Mouse (Mus musculus) right cerebral cortex, postnatal 36 days (tissue): Measurements from ENCODE around the gene Sh3bp4.

Experiments used
- DNase-seq, 2 experiments: peaks; one replicate each; pipeline ENCODE4 v3.0.0; 2022; ENCODE audit warnings: low spot score in 2 of 2, mixed read lengths in 1 of 2

Sh3bp4 gene

DNA sequence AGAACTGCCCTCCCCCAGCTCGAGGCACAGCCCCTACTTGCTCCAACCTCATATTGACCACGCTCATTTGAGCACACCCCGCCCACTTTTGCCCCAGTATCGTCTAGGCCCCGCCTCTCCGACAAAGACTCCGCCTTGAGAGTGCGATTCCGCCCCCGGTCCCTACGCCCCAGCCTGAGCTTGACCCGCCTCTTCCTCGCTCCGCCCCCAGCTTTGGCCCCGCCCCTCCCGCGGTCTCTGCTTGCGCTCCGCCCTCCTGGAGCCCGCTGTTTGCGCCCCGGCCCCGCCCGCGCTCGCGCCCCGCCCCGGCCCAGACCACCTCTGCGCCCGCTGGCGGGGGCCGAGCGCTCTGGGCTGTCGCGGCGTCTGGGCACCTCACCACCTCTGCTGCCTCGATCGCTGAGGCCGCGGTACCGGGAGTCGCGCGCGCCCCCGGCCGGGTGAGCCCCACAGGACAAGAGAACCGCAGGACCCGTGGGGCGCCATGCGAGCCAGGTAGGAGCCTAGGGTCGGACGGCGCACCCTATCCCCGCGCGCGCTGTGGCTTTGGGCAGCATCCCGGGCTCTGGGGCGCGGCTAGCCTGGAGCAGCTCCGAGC is at the start of gene Sh3bp4:
Gene Sh3bp4 (plus strand): TSS at position 313 of the 598 bp plus-strand sequence.
- peak; percentile 92 to 94 for DNase-seq

DNA sequence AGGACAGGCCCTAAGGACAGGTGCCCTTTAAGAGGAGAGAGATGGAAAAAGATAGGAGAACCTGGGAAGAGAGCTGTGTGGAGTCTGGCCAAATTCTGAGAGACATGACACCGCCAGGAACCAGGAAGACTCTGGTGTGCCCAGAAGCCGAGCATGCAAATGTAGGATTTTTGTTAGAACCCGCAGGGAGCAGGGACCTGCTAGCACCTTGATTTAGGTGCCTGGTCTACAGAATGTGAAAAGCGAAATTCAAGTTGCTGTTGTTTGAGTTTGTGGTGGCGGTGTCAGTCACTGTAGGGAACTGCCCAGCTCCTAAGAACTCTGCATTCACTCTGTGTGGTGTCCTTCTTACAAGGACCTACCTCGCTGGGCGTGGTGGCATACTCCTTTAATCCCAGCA is 47.2 kb upstream of the Sh3bp4 start:
- DNase-seq: no peak

GRCm38 (mm10) chr1:89024696-89025612 is 45.3 kb upstream of the Sh3bp4 start:
- DNase-seq: no peak

- no peak for DNase-seq
Measured at GRCm38 (mm10) chr1:89026040-89026439, 44.2 kb upstream of the Sh3bp4 start.

DNA sequence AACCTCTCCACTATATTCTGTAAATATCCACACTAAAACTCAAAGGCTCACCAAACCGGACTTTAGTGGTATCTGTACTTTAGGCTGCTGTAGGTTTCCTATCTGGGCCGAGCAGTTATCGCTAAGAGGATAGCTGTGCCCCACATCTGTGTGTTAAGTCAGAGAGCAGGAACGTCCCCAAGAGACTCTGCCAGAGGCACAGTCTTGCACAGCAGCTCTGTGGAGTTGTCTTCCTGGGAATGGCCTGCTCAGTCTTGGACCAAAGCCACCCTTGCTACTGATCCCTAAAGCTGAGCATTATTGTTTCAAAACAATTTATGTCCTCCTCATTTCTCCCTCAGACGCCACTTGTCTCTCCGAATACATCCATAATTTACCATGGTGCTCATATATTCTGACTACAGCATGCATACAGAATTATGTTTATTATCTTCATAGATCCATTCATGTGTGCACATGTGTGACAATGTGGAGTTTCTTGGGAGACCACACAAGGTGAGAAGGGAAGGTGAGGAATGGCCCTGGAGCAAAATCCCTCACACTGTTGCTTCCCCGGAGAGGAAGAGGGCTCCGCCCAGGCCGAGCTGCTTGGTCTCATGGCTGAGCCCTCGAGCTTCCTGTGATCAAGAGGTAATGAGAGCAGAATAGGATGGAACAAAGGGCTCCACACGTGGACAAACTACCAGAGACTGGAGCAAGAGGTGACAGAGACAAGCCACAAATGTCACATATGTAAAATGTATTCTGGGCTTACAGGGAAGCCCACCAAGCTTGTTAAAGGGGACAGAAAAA is 40.9 kb upstream of the Sh3bp4 start:
- no peak for DNase-seq

DNA sequence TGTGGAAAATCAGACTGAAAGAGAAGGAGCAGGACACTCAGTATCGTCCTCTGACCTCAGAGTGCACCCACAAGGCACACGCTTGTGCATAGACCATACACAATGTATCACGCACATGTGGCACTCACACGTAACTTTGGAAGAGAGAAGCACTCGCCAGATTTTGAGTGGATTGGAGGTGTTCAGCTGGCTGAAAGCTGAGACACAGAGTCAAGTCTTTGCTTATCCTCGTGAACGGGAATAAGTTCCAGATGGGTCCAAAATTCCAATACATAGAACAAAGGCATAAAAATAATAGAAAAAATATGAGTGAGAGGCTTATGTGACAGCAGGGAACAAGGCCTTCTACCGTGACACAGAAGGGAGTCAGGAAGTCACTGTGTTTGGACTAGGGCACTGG is 36.6 kb upstream of the Sh3bp4 start:
- DNase-seq: no peak

- DNase-seq: no peak
Measured at GRCm38 (mm10) chr1:89034061-89034460, 36.2 kb upstream of the Sh3bp4 start.

GRCm38 (mm10) chr1:89035115-89035514 is 35.1 kb upstream of the Sh3bp4 start:
- DNase-seq: peak in 1 of 2 experiments; percentile 64

GRCm38 (mm10) chr1:89039836-89040235 is 30.4 kb upstream of the Sh3bp4 start:
- DNase-seq: no peak

DNA sequence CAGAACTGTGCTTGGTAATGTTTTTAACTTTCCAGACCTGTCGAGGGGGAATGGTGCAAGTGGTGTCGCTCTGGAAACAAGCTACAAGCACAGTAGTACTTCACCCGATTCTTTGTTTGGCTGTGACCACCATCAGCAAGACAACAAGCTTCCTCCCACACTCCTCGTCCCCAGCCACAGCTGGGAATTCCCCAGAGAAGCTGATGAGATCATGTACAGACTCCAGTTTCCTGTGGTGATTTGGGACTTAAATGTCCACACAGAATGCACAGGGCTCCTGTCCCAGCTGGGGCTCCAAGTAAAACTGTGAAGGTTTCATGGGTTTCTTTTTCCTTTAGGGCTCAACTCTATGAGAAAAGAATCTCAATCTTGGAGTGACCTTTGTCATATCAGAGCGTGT is 28.9 kb upstream of the Sh3bp4 start:
- DNase-seq: no peak

- DNase-seq: no peak
Measured at GRCm38 (mm10) chr1:89042081-89042480, 28.1 kb upstream of the Sh3bp4 start.

GRCm38 (mm10) chr1:89042956-89043355 is 27.3 kb upstream of the Sh3bp4 start:
- no peak for DNase-seq

DNA sequence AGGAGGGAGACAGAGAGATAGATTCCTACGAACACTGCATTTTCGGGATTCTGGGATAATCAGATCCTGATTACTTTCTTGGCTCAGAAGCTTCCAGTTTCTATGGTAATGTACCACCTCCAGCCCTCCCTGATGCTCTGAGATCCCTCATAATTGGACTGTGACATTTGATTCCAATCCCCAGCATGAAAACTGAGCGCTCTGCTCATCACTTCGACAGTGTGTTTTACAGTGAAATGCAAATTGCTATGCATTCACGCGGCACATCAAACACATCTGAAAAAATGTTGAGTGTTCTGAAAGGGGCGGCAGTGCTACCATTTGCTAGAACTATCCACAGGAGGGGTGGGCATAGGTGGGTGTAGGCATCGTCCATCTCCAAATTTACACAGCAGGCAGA is 24.8 kb upstream of the Sh3bp4 start:
- no peak for DNase-seq

GRCm38 (mm10) chr1:89049506-89049905 is 20.7 kb upstream of the Sh3bp4 start:
- no peak for DNase-seq

DNA sequence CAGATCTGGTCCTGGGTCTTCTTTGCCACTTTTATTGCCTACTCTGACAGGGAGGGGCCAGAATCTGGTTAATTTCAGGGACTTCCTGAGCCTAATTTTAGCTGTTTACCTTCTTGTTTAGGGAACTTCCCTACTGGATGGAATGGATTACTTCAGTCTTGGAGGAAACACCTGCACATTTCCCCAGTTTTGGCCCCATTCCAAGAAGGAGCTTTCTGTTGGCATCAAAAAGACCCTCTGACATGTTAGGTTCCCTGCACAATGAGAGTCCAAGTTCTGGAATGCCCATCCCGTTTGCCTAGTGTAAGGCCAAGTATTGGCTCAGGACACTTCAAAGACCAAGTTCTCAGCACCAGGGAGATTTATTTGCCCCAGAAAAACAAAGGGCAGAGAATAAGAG is 14.0 kb upstream of the Sh3bp4 start:
- no peak for DNase-seq

DNA sequence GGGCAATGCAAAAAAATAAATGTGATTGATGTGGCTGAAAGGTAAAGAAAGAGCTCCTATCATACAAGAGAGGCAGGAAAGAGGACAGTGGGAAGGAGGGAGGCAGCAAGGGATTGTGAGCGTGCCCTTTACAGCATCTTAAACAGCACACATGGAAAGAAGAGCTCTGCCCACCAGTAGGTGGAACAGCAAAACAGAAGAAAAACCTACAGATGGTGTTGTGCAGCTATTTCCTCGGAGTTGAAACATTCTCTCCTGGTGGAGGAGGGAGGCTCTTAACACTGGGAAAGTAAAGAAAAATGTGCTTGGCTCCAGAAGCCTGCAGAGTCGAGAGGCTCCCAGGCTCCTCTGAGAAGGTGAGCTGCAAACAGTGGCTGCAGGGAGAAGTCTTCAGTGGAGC is 12.8 kb upstream of the Sh3bp4 start:
- peak; percentile 43 to 61 for DNase-seq

GRCm38 (mm10) chr1:89058011-89058410 is 12.2 kb upstream of the Sh3bp4 start:
- DNase-seq: no peak

DNA sequence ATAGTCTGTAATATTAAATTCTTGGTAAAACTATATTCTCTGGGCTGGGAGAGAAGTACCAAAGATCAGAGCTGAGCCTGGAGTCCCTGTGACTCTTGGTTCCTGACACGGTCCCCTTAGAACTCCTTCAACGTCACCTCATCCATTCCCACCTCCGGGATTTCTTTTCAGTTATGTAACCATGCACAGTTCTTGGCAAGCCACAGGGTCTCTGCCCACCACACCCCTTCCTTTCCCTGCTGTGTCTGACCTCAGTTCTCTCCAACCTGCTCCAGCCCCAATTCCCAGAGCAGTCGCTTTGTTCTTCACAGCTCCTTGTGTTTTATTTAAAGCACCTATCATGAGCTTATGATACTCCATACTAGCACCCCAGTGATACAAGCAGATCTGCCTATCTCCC is 7.2 kb upstream of the Sh3bp4 start:
- DNase-seq: no peak

GRCm38 (mm10) chr1:89063800-89064199 is 6.4 kb upstream of the Sh3bp4 start:
- no peak for DNase-seq

DNA sequence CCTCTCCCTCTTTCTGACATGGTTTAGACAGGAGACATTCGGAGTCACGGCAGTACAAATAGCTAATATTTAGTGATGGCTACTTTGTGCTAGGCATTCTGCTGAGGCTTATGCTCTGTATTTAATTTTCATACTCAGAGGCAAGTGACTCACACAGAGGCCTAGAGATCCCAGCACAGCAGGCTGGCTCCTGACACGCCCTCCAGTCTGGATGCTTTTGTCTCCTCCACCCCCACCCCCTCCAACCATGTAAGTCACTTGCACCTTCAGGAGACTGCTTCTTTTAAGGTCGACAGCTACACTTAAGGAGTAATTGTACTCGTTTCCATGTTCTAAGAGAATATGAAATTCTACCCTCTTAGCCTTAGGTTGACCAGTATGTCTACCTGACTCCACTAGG is 1.4 kb upstream of the Sh3bp4 start:
- DNase-seq: no peak

DNA sequence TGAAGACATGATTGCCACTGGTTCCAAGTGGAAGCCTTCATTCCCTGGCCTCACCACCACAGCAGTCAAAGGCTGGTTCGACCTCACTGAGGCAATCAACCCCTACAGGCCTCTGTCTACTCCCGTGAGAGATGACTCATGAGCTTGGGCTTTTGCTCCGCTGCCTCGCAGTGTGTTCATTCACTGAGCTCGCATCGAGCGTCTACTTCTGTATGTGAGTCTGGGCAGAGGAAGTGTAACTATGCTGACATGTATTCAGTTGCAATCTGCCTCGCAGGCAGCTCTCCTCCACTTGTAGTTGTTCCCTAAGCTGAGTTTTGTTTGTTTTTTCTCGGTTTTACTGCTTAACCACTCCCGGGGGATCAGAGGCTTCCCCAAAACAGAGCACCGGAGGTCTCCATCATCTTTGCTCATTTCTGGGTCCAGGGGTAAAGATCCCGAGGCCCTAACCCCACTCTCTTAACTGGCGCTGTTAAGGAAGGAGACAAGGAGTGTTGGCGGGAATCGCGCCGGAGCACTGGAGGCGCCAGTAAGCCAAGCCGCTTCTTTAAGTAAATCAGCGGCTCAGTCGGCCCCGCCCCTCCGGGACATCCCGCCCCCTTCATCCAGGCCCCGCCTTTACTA is 624 bp upstream of the Sh3bp4 start:
- DNase-seq: no peak

GRCm38 (mm10) chr1:89070871-89071361 is 701 bp downstream of the Sh3bp4 start:
- DNase-seq: no peak
